Mouse (Mus musculus) skeletal muscle tissue, adult 2 months (tissue): ENCODE measurements around the gene Foxk2.

Experiments used
- DNase-seq: peaks from one replicate; pipeline ENCODE4 v3.0.0-alpha.2; 2012; ENCODE audit warnings: low read depth, low spot score

Gene Foxk2

DNA sequence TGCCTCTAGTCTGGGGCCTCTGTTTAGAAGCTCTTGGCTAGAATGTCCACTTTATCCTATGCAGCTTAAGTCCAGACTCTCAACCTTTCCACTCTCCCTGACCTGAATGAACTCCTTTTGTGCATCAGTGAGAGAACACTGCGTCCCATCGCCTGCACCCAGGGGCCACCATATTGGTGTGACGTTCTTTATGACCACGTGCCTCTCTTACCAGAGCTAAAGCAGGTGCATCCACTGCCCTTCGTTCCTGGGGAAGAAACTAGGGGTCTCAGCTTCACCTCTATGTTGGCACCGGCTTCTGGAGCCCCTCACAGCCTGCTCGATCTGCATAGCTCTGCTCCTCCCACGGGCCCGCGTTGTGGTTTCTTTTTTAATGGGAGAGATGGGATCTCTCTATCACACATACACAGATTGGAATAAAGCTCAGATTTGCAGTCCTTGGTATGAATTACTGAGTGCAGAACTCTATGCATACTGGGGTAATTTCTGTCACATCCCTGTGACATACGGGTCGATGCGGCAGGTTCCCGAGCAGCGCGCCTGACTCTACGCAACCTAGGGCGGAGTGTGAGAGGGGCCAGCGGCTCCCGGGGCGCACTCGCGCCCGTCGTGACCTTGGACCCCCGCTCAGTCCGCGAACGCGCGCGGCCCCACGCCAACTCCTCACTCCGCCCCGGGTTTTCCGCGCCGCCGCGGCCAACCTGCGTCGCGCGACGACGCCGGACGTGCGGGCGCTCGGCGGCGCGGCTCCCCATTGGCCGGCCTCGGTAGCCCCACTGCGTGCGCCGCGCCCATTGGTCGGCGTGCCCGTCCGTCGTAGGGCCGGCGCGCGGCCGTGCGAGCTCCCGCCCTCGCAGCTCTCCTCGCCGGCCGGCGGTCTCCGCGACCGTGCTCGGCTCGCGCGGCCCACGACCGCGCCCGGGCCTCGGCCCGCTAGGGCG, at the start of gene Foxk2:
Foxk2 (plus strand) TSS at position 831 of the 941 bp plus-strand sequence.
- DNase-seq = peak; percentile 90

GRCm38 (mm10) chr11:121216831-121217230, 43.0 kb upstream of the Foxk2 start:
- peak; percentile 61 for DNase-seq

- no peak for DNase-seq
Measured at GRCm38 (mm10) chr11:121219776-121220175, 40.0 kb upstream of the Foxk2 start.

GRCm38 (mm10) chr11:121220771-121221170, 39.0 kb upstream of the Foxk2 start:
- no peak for DNase-seq

DNA sequence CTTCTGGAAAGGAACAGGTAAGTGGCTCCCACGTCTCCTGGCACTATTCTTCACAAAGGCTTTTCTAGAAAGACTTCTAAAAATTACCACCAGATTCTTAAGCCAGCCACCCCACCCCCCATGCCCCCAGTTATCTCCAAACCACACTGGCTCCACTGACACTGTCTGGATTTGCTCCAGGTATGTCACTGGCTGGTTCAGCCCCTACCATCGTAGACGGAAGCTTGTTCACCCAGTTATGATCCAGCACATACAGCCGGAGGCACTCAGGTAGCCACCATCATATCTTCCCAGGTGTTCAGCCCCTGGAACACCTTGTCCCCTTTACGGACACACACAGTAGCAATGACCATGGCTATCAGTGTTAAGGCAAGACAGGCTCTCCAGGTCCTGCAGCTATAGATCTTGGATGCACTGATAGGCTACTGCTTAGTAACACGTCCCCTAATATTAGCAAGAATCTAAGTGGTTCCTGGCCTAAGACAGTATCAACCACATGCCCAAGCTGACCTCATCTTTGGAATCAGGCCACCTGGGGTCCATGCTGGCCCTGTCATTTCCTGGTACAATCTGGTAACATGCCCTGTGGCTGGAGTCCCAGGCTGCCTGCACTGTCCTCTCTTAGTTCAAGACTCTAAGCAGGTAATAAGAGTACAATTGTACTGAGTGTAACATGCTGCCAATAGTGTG, 38.3 kb upstream of the Foxk2 start:
- DNase-seq = no peak

- DNase-seq = no peak
Measured at GRCm38 (mm10) chr11:121228129-121229017, 31.4 kb upstream of the Foxk2 start.

- DNase-seq = peak; percentile 59
Measured at GRCm38 (mm10) chr11:121229018-121229439, 30.8 kb upstream of the Foxk2 start, which contains the start of gene Cybc1. TSS of gene Cybc1 (minus strand) at chr11:121229322.

DNA sequence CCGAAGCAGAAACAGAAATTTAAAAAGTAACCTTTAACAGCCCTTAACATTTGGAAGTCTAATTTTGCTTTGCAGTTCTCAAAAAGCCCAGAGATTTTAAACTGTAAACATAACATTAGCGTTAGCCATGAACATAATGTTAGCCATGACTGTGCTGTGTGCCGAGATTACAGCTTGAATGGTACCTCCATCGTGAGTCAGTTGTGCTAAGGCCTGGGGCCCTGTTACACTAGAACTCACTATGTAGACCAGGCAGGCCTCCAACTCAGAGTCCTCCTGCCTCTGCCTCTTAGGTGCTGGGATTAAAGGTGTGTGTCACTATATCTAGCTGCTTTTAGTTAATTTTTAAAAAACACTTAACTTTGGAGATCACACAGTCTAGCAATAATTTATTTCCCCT, 28.6 kb upstream of the Foxk2 start:
- no peak for DNase-seq

GRCm38 (mm10) chr11:121231628-121232291, 28.0 kb upstream of the Foxk2 start:
- DNase-seq = no peak

GRCm38 (mm10) chr11:121232706-121233105, 27.1 kb upstream of the Foxk2 start:
- no peak for DNase-seq

DNA sequence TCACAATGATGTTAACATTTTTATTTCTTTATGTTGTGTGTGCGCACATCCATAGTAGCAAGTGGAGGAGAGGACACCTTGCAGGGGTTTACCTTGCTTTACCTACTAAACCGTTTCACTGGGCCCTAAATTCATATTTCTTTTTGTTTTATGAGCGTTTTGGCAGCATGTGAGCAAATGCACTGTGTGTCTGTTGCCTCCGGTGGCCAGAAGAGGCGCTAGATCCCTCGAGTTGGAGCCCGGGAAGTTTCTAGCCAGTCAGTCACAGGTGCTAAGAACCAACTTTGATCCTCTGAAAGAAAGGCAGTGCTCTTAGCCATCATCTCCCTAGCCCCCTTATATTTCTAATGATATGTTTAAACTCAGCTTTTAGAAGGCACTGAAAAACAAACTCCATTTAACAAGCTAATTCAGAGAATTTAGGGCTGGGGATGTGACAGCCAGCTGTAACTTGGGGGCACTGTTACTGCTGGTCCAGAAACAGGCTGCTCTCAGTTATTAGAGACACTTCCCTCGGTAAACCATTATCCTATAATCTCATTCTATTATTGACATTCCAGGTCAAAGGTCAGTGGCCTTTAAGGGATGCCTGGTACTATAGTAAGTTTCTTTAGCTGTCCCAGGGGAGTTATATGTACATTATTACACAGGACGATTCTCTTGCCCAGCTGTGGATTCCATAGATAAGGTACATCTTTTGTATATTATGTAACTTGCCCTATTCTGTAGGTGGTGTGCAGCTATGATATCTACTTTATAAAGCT, 24.1 kb upstream of the Foxk2 start:
- peak; percentile 31 for DNase-seq

GRCm38 (mm10) chr11:121236564-121237344, 23.0 kb upstream of the Foxk2 start, which contains the start of gene Narf:
TSS of gene Narf (plus strand) at chr11:121237253.
- DNase-seq = peak; percentile 99

DNA sequence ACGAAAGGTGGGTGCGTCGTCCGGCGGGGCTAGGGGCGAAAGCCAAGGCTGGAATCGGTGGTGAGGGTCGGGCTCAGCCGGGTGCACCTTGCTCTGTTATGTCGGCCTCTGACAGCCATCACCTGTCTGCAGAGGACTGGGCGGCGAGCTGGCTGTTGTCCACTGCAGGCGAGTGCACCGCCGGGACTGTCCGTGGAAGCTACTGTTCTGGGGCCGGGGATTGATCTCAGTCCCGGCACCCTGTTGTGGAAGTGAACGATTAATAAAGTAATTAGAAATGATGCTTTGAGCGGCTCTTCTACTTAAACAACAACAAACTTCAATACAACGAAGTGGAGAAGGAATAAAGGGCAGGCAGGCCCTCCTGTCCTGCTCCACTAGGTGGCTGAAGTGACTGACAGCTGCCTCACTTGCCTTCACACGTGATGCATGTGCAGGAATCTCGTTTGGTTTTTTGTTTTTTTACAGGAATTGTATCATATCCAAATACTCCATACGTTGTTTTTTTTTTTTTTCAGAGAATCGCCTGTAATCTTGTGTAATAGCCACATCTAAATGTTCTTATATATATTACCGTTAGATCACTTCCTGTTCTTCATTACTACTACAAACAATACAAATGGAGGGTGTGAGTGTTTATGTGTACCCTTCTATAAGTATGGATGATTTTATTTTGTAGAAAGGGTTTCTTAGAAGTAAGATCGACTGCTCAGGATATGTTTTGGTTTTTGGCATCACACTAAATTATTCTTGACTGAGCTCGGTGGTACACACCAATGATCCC, 22.3 kb upstream of the Foxk2 start:
- peak; percentile 52 for DNase-seq

DNA sequence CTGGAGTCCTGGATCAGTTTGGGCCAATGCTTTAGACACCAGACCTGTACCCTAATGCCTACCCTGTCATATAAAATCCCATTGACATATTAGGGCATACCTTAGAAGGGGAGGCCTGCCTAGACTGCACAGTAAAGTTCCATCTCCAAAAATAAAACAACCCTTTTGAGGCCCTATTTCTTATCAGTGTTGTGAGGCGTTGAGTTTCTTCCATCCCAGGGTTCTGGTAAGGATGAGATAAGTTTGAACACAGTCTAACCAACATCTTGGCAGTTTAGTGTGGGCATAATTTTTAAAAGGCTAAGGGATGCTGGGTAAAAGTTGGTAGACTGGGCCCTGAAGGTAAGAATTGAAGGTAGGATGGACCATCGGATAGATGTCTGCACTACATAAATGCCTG, 20.1 kb upstream of the Foxk2 start:
- no peak for DNase-seq

DNA sequence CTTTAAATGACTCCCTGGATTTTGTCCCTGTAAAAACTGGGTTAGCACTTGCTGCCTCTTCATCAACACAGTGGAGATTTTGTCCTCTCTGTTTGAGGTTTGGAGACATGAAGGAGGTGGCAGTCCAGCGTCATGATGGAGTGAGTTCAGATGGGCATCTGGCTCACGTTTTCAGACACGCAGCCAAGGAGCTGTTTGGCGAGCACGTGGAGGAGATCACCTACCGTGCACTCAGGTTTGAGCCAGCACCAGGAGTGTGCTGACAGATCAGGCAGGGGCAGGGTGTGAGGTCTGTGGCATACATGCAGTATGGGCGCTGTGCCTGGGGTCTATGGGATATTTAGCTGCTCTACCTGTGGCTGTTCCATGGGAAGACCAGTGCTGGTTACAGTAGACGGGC, 9.6 kb upstream of the Foxk2 start:
- no peak for DNase-seq

- no peak for DNase-seq
Measured at GRCm38 (mm10) chr11:121260211-121260906, 569 bp downstream of the Foxk2 start.

DNA sequence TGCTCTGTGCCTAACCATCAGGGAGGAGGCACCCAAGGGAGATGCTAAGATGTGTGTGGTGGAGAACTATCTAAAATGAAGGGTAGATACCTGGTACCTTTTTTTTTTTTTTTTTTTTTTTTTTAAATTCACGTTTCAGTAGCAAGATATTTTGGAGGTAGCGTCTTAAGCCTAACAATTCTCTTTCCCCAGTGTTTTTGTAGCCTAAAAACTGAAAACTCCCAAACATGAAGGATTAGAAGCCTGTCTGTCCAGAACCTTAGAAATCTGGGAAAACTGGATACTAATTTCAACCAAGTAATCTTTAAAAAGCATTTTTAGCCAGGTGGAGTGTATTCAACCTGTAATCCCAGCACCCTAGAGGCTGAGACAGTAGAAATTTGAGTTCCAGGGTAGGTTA, 1.3 kb downstream of the Foxk2 start:
- no peak for DNase-seq

DNA sequence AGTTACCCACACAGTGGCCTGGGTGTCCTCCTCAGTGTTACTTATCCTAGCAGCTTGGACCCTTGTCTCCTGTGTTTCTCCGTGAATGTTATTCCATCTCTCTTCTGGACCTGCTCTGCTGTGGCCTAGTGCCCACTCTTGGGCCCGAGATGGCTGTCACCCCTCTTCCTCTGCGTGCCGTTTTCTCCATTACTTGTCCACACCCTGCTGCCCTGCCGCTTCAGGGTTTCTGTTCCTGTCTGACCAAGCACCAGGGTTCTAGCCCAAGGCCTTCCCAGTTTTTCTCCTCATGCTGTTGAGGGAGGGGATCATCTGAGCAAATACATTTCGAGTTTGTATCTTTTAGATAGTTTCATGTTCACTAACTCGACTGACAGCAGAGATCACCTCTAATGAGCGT, 17.7 kb downstream of the Foxk2 start:
- no peak for DNase-seq
